Mouse (Mus musculus): ENCODE data around the gene Noct. TPM values are rescaled to one million over a fixed set of nuclear protein-coding genes. Genes with fewer than 3 reads are reported as not detected.
A peak's percentile ranks its signal among the peaks of the same experiment; 100 is the strongest.

The Noct gene
- polyA plus RNA-seq, 1 experiment from 2014 or later: 15.1 TPM

- Histone ChIP-seq H3K27ac (ENCODE audit: low read depth, low read length) (no peak overlapping the region), H3K4me2 (ENCODE audit: low read depth) (no peak overlapping the region), H3K4me1 (ENCODE audit: control insufficient read depth, insufficient read depth, low read length) (no peaks in the 10 kb centered on the region), H3K9me3 (ENCODE audit: control insufficient read depth, low read length) (no peaks in the 10 kb centered on the region), H3K27me3 (ENCODE audit: control insufficient read depth, insufficient read depth, low read length) (no peaks in the 10 kb centered on the region), H3K36me3 (ENCODE audit: control insufficient read depth, insufficient read depth, low read length) (no peaks in the 10 kb centered on the region), H3K4me3 (ENCODE audit: low read depth, low read length) (no peak overlapping the region), H3K9ac (ENCODE audit: low read length) (no peak overlapping the region)
- ATAC-seq (ENCODE audit: insufficient read depth, low FRiP score, low TSS enrichment) (no peak), DNase-seq (ENCODE audit: low spot score) (no peak)
- WGBS: 92% methylated on average over 3 of the region's 3 CpGs
Observed at GRCm38 (mm10) chr3:51239541-51239940, 15.3 kb downstream of the Noct start.

- 78% methylated on average over 16 of the region's 16 CpGs for WGBS
- ATAC-seq (ENCODE audit: insufficient read depth, low FRiP score, low TSS enrichment): no peak
- H3K4me3 ChIP-seq (ENCODE audit: low read depth, low read length): no peak overlapping the region
- peak; percentile 26 for DNase-seq (ENCODE audit: low spot score)
- no peaks in the 10 kb centered on the region for H3K4me1 ChIP-seq (ENCODE audit: control insufficient read depth, insufficient read depth, low read length)
- no peaks in the 10 kb centered on the region for H3K9me3 ChIP-seq (ENCODE audit: control insufficient read depth, low read length)
- no peak overlapping the region for H3K4me2 ChIP-seq (ENCODE audit: low read depth)
- no peak overlapping the region for H3K27ac ChIP-seq (ENCODE audit: low read depth, low read length)
- H3K27me3 ChIP-seq (ENCODE audit: control insufficient read depth, insufficient read depth, low read length): no peaks in the 10 kb centered on the region
- no peak overlapping the region for H3K9ac ChIP-seq (ENCODE audit: low read length)
- no peaks in the 10 kb centered on the region; the same call in 1 of the 2 replicates for H3K36me3 ChIP-seq (ENCODE audit: control insufficient read depth, insufficient read depth, low read length)
Observed at GRCm38 (mm10) chr3:51247704-51248103, 23.5 kb downstream of the Noct start.

- DNase-seq (ENCODE audit: low spot score) (no peak), ATAC-seq (ENCODE audit: insufficient read depth, low FRiP score, low TSS enrichment) (no peak)
- Histone ChIP-seq H3K4me1 (ENCODE audit: control insufficient read depth, insufficient read depth, low read length) (no peaks in the 10 kb centered on the region), H3K9me3 (ENCODE audit: control insufficient read depth, low read length) (no peaks in the 10 kb centered on the region), H3K27me3 (ENCODE audit: control insufficient read depth, insufficient read depth, low read length) (no peaks in the 10 kb centered on the region), H3K36me3 (ENCODE audit: control insufficient read depth, insufficient read depth, low read length) (no peaks in the 10 kb centered on the region; the same call in 1 of the 2 replicates), H3K4me2 (ENCODE audit: low read depth) (no peak overlapping the region), H3K27ac (ENCODE audit: low read depth, low read length) (no peak overlapping the region), H3K4me3 (ENCODE audit: low read depth, low read length) (no peak overlapping the region), H3K9ac (ENCODE audit: low read length) (no peak overlapping the region)
- WGBS: 96% methylated on average over 6 of the region's 6 CpGs
Observed at GRCm38 (mm10) chr3:51248600-51248999, 24.4 kb downstream of the Noct start.

GRCm38 (mm10) chr3:51249460-51249859, 25.2 kb downstream of the Noct start:
- H3K36me3 ChIP-seq (ENCODE audit: control insufficient read depth, insufficient read depth, low read length): no peaks in the 10 kb centered on the region; the same call in 1 of the 2 replicates
- H3K4me1 ChIP-seq (ENCODE audit: control insufficient read depth, insufficient read depth, low read length): no peaks in the 10 kb centered on the region
- no peak overlapping the region for H3K4me2 ChIP-seq (ENCODE audit: low read depth)
- WGBS: 91% methylated on average over 11 of the region's 11 CpGs
- H3K9ac ChIP-seq (ENCODE audit: low read length): no peak overlapping the region
- H3K27ac ChIP-seq (ENCODE audit: low read depth, low read length): no peak overlapping the region
- DNase-seq (ENCODE audit: low spot score) (no peak), ATAC-seq (ENCODE audit: insufficient read depth, low FRiP score, low TSS enrichment) (no peak)
- H3K27me3 ChIP-seq (ENCODE audit: control insufficient read depth, insufficient read depth, low read length): no peaks in the 10 kb centered on the region
- H3K9me3 ChIP-seq (ENCODE audit: control insufficient read depth, low read length): no peaks in the 10 kb centered on the region
- no peak overlapping the region for H3K4me3 ChIP-seq (ENCODE audit: low read depth, low read length)

GRCm38 (mm10) chr3:51249866-51250265, 25.6 kb downstream of the Noct start:
- no peaks in the 10 kb centered on the region for H3K4me1 ChIP-seq (ENCODE audit: control insufficient read depth, insufficient read depth, low read length)
- H3K36me3 ChIP-seq (ENCODE audit: control insufficient read depth, insufficient read depth, low read length): no peaks in the 10 kb centered on the region; the same call in 1 of the 2 replicates
- H3K9ac ChIP-seq (ENCODE audit: low read length): no peak overlapping the region
- no peaks in the 10 kb centered on the region for H3K9me3 ChIP-seq (ENCODE audit: control insufficient read depth, low read length)
- no peak overlapping the region for H3K27ac ChIP-seq (ENCODE audit: low read depth, low read length)
- no peak for ATAC-seq (ENCODE audit: insufficient read depth, low FRiP score, low TSS enrichment)
- H3K4me3 ChIP-seq (ENCODE audit: low read depth, low read length): no peak overlapping the region
- no peak for DNase-seq (ENCODE audit: low spot score)
- WGBS: 95% methylated on average over 13 of the region's 13 CpGs
- H3K27me3 ChIP-seq (ENCODE audit: control insufficient read depth, insufficient read depth, low read length): no peaks in the 10 kb centered on the region
- H3K4me2 ChIP-seq (ENCODE audit: low read depth): no peak overlapping the region

- H3K4me2 ChIP-seq (ENCODE audit: low read depth): no peak overlapping the region
- no peaks in the 10 kb centered on the region; the same call in 1 of the 2 replicates for H3K36me3 ChIP-seq (ENCODE audit: control insufficient read depth, insufficient read depth, low read length)
- no peaks in the 10 kb centered on the region for H3K9me3 ChIP-seq (ENCODE audit: control insufficient read depth, low read length)
- H3K4me3 ChIP-seq (ENCODE audit: low read depth, low read length): no peak overlapping the region
- H3K4me1 ChIP-seq (ENCODE audit: control insufficient read depth, insufficient read depth, low read length): no peaks in the 10 kb centered on the region
- H3K27me3 ChIP-seq (ENCODE audit: control insufficient read depth, insufficient read depth, low read length): no peaks in the 10 kb centered on the region
- ATAC-seq (ENCODE audit: insufficient read depth, low FRiP score, low TSS enrichment) (no peak), DNase-seq (ENCODE audit: low spot score) (no peak)
- no peak overlapping the region for H3K27ac ChIP-seq (ENCODE audit: low read depth, low read length)
- H3K9ac ChIP-seq (ENCODE audit: low read length): no peak overlapping the region
- WGBS: 90% methylated on average over 5 of the region's 5 CpGs
Observed at GRCm38 (mm10) chr3:51251057-51251456, 26.8 kb downstream of the Noct start.

GRCm38 (mm10) chr3:51252223-51252622, 28.0 kb downstream of the Noct start:
- no peaks in the 10 kb centered on the region for H3K9me3 ChIP-seq (ENCODE audit: control insufficient read depth, low read length)
- no peak overlapping the region for H3K27ac ChIP-seq (ENCODE audit: low read depth, low read length)
- peaks cover 3% of the 10 kb centered on the region for H3K36me3 ChIP-seq (ENCODE audit: control insufficient read depth, insufficient read depth, low read length)
- H3K27me3 ChIP-seq (ENCODE audit: control insufficient read depth, insufficient read depth, low read length): no peaks in the 10 kb centered on the region
- H3K4me1 ChIP-seq (ENCODE audit: control insufficient read depth, insufficient read depth, low read length): no peaks in the 10 kb centered on the region
- H3K9ac ChIP-seq (ENCODE audit: low read length): no peak overlapping the region
- 97% methylated on average over 1 of the region's 1 CpGs for WGBS
- DNase-seq (ENCODE audit: low spot score): no peak
- ATAC-seq (ENCODE audit: insufficient read depth, low FRiP score, low TSS enrichment): no peak
- no peak overlapping the region for H3K4me2 ChIP-seq (ENCODE audit: low read depth)
- H3K4me3 ChIP-seq (ENCODE audit: low read depth, low read length): no peak overlapping the region

GRCm38 (mm10) chr3:51252689-51253402, 28.6 kb downstream of the Noct start:
- H3K9ac ChIP-seq (ENCODE audit: low read length): no peak overlapping the region
- H3K9me3 ChIP-seq (ENCODE audit: control insufficient read depth, low read length): no peaks in the 10 kb centered on the region
- no peak overlapping the region for H3K4me3 ChIP-seq (ENCODE audit: low read depth, low read length)
- peaks cover 4% of the 10 kb centered on the region for H3K36me3 ChIP-seq (ENCODE audit: control insufficient read depth, insufficient read depth, low read length)
- no peaks in the 10 kb centered on the region for H3K27me3 ChIP-seq (ENCODE audit: control insufficient read depth, insufficient read depth, low read length)
- DNase-seq (ENCODE audit: low spot score) (no peak), ATAC-seq (ENCODE audit: insufficient read depth, low FRiP score, low TSS enrichment) (no peak)
- no peak overlapping the region for H3K27ac ChIP-seq (ENCODE audit: low read depth, low read length)
- H3K4me1 ChIP-seq (ENCODE audit: control insufficient read depth, insufficient read depth, low read length): no peaks in the 10 kb centered on the region
- H3K4me2 ChIP-seq (ENCODE audit: low read depth): no peak overlapping the region
- WGBS: 93% methylated on average over 12 of the region's 12 CpGs

GRCm38 (mm10) chr3:51254784-51255183, 30.5 kb downstream of the Noct start:
- no peak for DNase-seq (ENCODE audit: low spot score)
- H3K27ac ChIP-seq (ENCODE audit: low read depth, low read length): no peak overlapping the region
- no peak overlapping the region for H3K4me2 ChIP-seq (ENCODE audit: low read depth)
- H3K36me3 ChIP-seq (ENCODE audit: control insufficient read depth, insufficient read depth, low read length): peaks cover 7% of the 10 kb centered on the region
- H3K4me1 ChIP-seq (ENCODE audit: control insufficient read depth, insufficient read depth, low read length): no peaks in the 10 kb centered on the region
- no peaks in the 10 kb centered on the region for H3K9me3 ChIP-seq (ENCODE audit: control insufficient read depth, low read length)
- H3K9ac ChIP-seq (ENCODE audit: low read length): no peak overlapping the region
- H3K4me3 ChIP-seq (ENCODE audit: low read depth, low read length): no peak overlapping the region
- ATAC-seq (ENCODE audit: insufficient read depth, low FRiP score, low TSS enrichment): no peak
- 96% methylated on average over 7 of the region's 7 CpGs for WGBS
- no peaks in the 10 kb centered on the region for H3K27me3 ChIP-seq (ENCODE audit: control insufficient read depth, insufficient read depth, low read length)
